Mouse (Mus musculus) bone marrow, adult 2 months (tissue): ENCODE data around the gene Ptpn13.

Experiments
- CTCF ChIP-seq: fragments of 200-500 bp; IDR thresholded peaks from 2 replicates; pipeline ENCODE4 v1.5.1; 2011; ENCODE audit warnings: low read length, control low read depth; ENCODE audit not compliant: control insufficient read depth, insufficient read depth
- POLR2A ChIP-seq: fragments of 200-500 bp; IDR thresholded peaks from 2 replicates; pipeline ENCODE4 v1.6.1; 2011; ENCODE audit warnings: low read depth, mild to moderate bottlenecking, control low read depth, low read length, borderline replicate concordance; ENCODE audit not compliant: control insufficient read depth

DNA sequence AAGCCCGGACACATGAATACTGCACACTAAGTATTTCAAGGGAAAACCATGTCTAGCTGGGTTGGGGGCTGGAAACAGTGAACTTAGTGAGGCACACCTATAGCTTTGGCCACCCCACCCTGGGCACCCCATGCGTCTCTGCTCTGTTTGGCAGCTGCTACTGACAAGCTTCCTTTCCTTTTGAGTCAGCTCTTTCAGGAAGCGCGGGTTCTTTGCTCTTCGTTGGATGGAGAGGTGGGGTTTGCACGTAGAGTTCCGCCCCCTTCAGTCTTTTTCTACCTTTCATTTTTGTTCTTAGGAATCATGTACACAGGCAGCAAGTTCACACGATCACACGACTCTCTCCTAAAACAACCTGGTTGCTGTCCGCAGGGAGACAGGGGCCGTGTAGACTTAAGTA, 14.2 kb downstream of the Ptpn13 start:
- TF ChIP-seq CTCF (no peak), POLR2A (no peak)
